Mouse (Mus musculus) stomach, embryonic 16.5 days (tissue): ENCODE measurements around the gene Impdh1. TPM values are rescaled to one million over a fixed set of nuclear protein-coding genes. Genes with fewer than 3 reads are reported as not detected.

Experiments used
- ATAC-seq: fragments of 200-750 bp; cut with Nextera tagmentation; 2 replicates; pipeline ENCODE4 v1.8.0; 2017; ENCODE audit warnings: moderate number of reproducible peaks, moderate TSS enrichment; ENCODE audit not compliant: insufficient read depth, low FRiP score
- H3K27ac ChIP-seq: fragments of 300-500 bp; sonication (generic); 2 replicates; pipeline ENCODE4 v1.5.1; 2014; ENCODE audit warnings: low read length
- H3K27me3 ChIP-seq: fragments of 300-500 bp; sonication (generic); 2 replicates; pipeline ENCODE4 v1.6.1; 2014; ENCODE audit warnings: low read length, control low read depth, mixed read lengths; ENCODE audit not compliant: control insufficient read depth, insufficient read depth
- H3K36me3 ChIP-seq: fragments of 300-500 bp; sonication (generic); 2 replicates; pipeline ENCODE4 v1.6.1; 2014; ENCODE audit warnings: low read length; ENCODE audit not compliant: control insufficient read depth, insufficient read depth
- H3K4me1 ChIP-seq: fragments of 300-500 bp; sonication (generic); 2 replicates; pipeline ENCODE4 v1.6.1; 2014; ENCODE audit warnings: low read length, control low read depth, mixed read lengths; ENCODE audit not compliant: control insufficient read depth, insufficient read depth
- H3K4me2 ChIP-seq: fragments of 300-500 bp; sonication (generic); 2 replicates; pipeline ENCODE4 v1.6.1; 2014; ENCODE audit warnings: low read depth, low read length, mixed read lengths
- H3K4me3 ChIP-seq: fragments of 300-500 bp; sonication (generic); replicated peaks from 2 replicates; pipeline ENCODE4 v1.5.1; 2014; ENCODE audit warnings: mild to moderate bottlenecking, low read length
- H3K9ac ChIP-seq: fragments of 300-500 bp; sonication (generic); 2 replicates; pipeline ENCODE4 v1.6.1; 2014; ENCODE audit warnings: low read length
- H3K9me3 ChIP-seq: fragments of 300-500 bp; sonication (generic); replicated peaks from 2 replicates; pipeline ENCODE4 v1.6.1; 2016; ENCODE audit warnings: low read length, control low read depth; ENCODE audit not compliant: control insufficient read depth
- WGBS: fragments of 180-500 bp; shearing (Covaris S2); extraction: QIAGEN DNeasy Blood & Tissue Kit; methylation state at CpG from one replicate; pipeline ENCODE4 v1.1.7; 2014; 5-methylcytosine and 5-hydroxymethylcytosine counted together
- polyA plus RNA-seq: library from polyadenylated mRNA; unstranded; fragments of >200 nt; fragmentation: Nextera tagmentation; extraction: Ambion mirVana; gene quantifications from 2 replicates; pipeline ENCODE4 v1.2.1, GENCODE M21; 2015

Gene Impdh1
- polyA plus RNA-seq = 43.4 and 43.7 TPM in 2 replicates

- Histone ChIP-seq H3K4me3 (peak within 1 kb of the TSS; percentile 76), H3K27ac (peak within 1 kb of the TSS; percentile 23; the same call in 1 of the 2 replicates), H3K27me3 (peaks cover 17% of the 10 kb centered on the region), H3K4me1 (peaks cover 33% of the 10 kb centered on the region), H3K9me3 (no peaks in the 10 kb centered on the region), H3K4me2 (peak within 1 kb of the TSS; percentile 92), H3K36me3 (no peaks in the 10 kb centered on the region), H3K9ac (peak within 1 kb of the TSS; percentile 76)
- WGBS = under 1% methylated on average over 56 of the region's 56 CpGs
- peak; percentile 80 for ATAC-seq
Measured at GRCm38 (mm10) chr6:29215881-29216501, at the start of gene Impdh1. TSS of gene Impdh1 (minus strand) at chr6:29216364.

- no peaks in the 10 kb centered on the region for H3K27me3 ChIP-seq
- H3K27ac ChIP-seq = no peak overlapping the region
- no peak overlapping the region for H3K4me2 ChIP-seq
- no peak overlapping the region for H3K4me3 ChIP-seq
- H3K36me3 ChIP-seq = no peaks in the 10 kb centered on the region
- H3K9me3 ChIP-seq = no peaks in the 10 kb centered on the region
- no peaks in the 10 kb centered on the region for H3K4me1 ChIP-seq
- ATAC-seq = no peak
- 86% methylated on average over 3 of the region's 3 CpGs for WGBS
- no peak overlapping the region for H3K9ac ChIP-seq
Measured at GRCm38 (mm10) chr6:29264456-29264781, 48.3 kb upstream of the Impdh1 start.

- ATAC-seq = no peak
- 58% methylated on average over 6 of the region's 6 CpGs for WGBS
Measured at GRCm38 (mm10) chr6:29263650-29264455, 47.7 kb upstream of the Impdh1 start.

GRCm38 (mm10) chr6:29261831-29262230 lies 45.7 kb upstream of the Impdh1 start:
- no peak overlapping the region for H3K9ac ChIP-seq
- 78% methylated on average over 5 of the region's 5 CpGs for WGBS
- no peaks in the 10 kb centered on the region for H3K27me3 ChIP-seq
- no peak overlapping the region for H3K27ac ChIP-seq
- no peak overlapping the region for H3K4me2 ChIP-seq
- no peaks in the 10 kb centered on the region for H3K36me3 ChIP-seq
- H3K4me1 ChIP-seq = no peaks in the 10 kb centered on the region
- no peak for ATAC-seq
- H3K9me3 ChIP-seq = no peaks in the 10 kb centered on the region
- H3K4me3 ChIP-seq = no peak overlapping the region

More at GRCm38 (mm10) chr6:29263650-29264455, 47.7 kb upstream of the Impdh1 start:
- no peaks in the 10 kb centered on the region for H3K4me1 ChIP-seq
- no peak overlapping the region for H3K4me3 ChIP-seq
- no peak overlapping the region for H3K27ac ChIP-seq
- H3K4me2 ChIP-seq = no peak overlapping the region
- no peaks in the 10 kb centered on the region for H3K27me3 ChIP-seq
- H3K36me3 ChIP-seq = no peaks in the 10 kb centered on the region
- no peaks in the 10 kb centered on the region for H3K9me3 ChIP-seq
- no peak overlapping the region for H3K9ac ChIP-seq

GRCm38 (mm10) chr6:29259418-29259817 lies 43.3 kb upstream of the Impdh1 start:
- no peaks in the 10 kb centered on the region for H3K4me1 ChIP-seq
- no peaks in the 10 kb centered on the region for H3K27me3 ChIP-seq
- no peak overlapping the region for H3K4me2 ChIP-seq
- WGBS = 64% methylated on average over 1 of the region's 1 CpGs
- no peak overlapping the region for H3K9ac ChIP-seq
- no peak overlapping the region for H3K4me3 ChIP-seq
- no peak for ATAC-seq
- H3K9me3 ChIP-seq = no peaks in the 10 kb centered on the region
- H3K36me3 ChIP-seq = no peaks in the 10 kb centered on the region
- H3K27ac ChIP-seq = no peak overlapping the region

GRCm38 (mm10) chr6:29247072-29247471 lies 30.9 kb upstream of the Impdh1 start:
- Histone ChIP-seq H3K4me3 (no peak overlapping the region), H3K4me1 (no peaks in the 10 kb centered on the region), H3K4me2 (no peak overlapping the region), H3K9ac (no peak overlapping the region), H3K27me3 (no peaks in the 10 kb centered on the region), H3K36me3 (no peaks in the 10 kb centered on the region), H3K27ac (no peak overlapping the region), H3K9me3 (no peaks in the 10 kb centered on the region)
- no peak for ATAC-seq
- 52% methylated on average over 4 of the region's 4 CpGs for WGBS

- H3K27ac ChIP-seq = no peak overlapping the region
- H3K4me3 ChIP-seq = no peak overlapping the region
- no peak overlapping the region for H3K4me2 ChIP-seq
- no peaks in the 10 kb centered on the region for H3K27me3 ChIP-seq
- 57% methylated on average over 5 of the region's 5 CpGs for WGBS
- no peak overlapping the region for H3K9ac ChIP-seq
- H3K36me3 ChIP-seq = no peaks in the 10 kb centered on the region
- H3K9me3 ChIP-seq = no peaks in the 10 kb centered on the region
- ATAC-seq = no peak
- no peaks in the 10 kb centered on the region for H3K4me1 ChIP-seq
Measured at GRCm38 (mm10) chr6:29246585-29246984, 30.4 kb upstream of the Impdh1 start.

GRCm38 (mm10) chr6:29246183-29246582 lies 30.0 kb upstream of the Impdh1 start:
- no peak for ATAC-seq
- H3K9ac ChIP-seq = no peak overlapping the region
- no peaks in the 10 kb centered on the region for H3K27me3 ChIP-seq
- WGBS = 67% methylated on average over 3 of the region's 3 CpGs
- H3K4me3 ChIP-seq = no peak overlapping the region
- no peaks in the 10 kb centered on the region for H3K36me3 ChIP-seq
- no peaks in the 10 kb centered on the region for H3K9me3 ChIP-seq
- H3K4me1 ChIP-seq = no peaks in the 10 kb centered on the region
- no peak overlapping the region for H3K4me2 ChIP-seq
- H3K27ac ChIP-seq = no peak overlapping the region

- H3K9me3 ChIP-seq = no peaks in the 10 kb centered on the region
- H3K4me2 ChIP-seq = no peak overlapping the region
- 54% methylated on average over 14 of the region's 14 CpGs for WGBS
- H3K9ac ChIP-seq = no peak overlapping the region
- no peak overlapping the region for H3K4me3 ChIP-seq
- H3K4me1 ChIP-seq = no peaks in the 10 kb centered on the region
- no peak overlapping the region for H3K27ac ChIP-seq
- ATAC-seq = no peak
- no peaks in the 10 kb centered on the region for H3K36me3 ChIP-seq
- H3K27me3 ChIP-seq = no peaks in the 10 kb centered on the region
Measured at GRCm38 (mm10) chr6:29245272-29246120, 29.3 kb upstream of the Impdh1 start.
